Mouse (Mus musculus): ENCODE measurements at regions not wholly inside any gene's neighbourhood (a gene's known extent, or its start where the extent isn't known, plus 50 kb on each side); places are given as distances from the start of the nearest gene placed in this dataset.

DNA sequence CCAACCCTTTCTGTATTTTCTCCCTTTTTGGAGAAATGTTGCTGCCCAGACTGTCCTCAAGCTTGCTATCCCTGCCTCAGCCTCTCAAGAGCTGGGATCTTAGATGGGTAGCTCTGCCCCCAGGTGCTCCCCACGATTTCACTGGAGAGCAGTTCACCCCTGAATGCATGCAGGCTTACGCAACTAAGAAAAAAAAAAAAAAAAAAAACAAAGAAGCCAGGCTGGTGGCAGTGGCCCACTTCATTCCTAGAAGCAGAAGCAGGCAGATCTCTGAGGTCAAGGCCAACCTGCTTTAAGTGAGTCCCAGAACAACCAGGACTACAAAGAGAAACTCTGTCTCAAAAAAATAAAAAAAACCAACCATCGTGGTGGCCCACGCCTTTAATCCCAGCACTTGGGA is 51.2 kb upstream of the Fbxo11 start:
- Histone ChIP-seq H3K4me3 (ENCODE audit: low read depth, low read length) (no peak overlapping the region), H3K27ac (ENCODE audit: insufficient read depth, low read depth, low read length) (no peak overlapping the region), H3K27me3 (ENCODE audit: control insufficient read depth, insufficient read depth, low read length) (peaks cover 3% of the 10 kb centered on the region; the same call in 1 of the 2 replicates), H3K4me1 (ENCODE audit: control insufficient read depth, insufficient read depth, insufficient read length, low read length) (no peaks in the 10 kb centered on the region), H3K36me3 (ENCODE audit: control insufficient read depth, insufficient read depth, low read length) (no peaks in the 10 kb centered on the region)
- no peak for TF ChIP-seq CTCF (IDR thresholded peaks at IDR 0.05; ENCODE audit: extremely low read depth, insufficient read length, insufficient replicate concordance, low read depth, low read length)
- no peak for TF ChIP-seq POLR2A (IDR thresholded peaks at IDR 0.05; ENCODE audit: low read depth, low read length)
- 77% methylated on average over 4 of the region's 4 CpGs for WGBS

- H3K27ac ChIP-seq (ENCODE audit: insufficient read depth, low read depth, low read length), result no peak overlapping the region
- H3K4me1 ChIP-seq (ENCODE audit: control insufficient read depth, insufficient read depth, insufficient read length, low read length), result no peaks in the 10 kb centered on the region
- TF ChIP-seq POLR2A (IDR thresholded peaks at IDR 0.05; ENCODE audit: low read depth, low read length) (no peak), CTCF (IDR thresholded peaks at IDR 0.05; ENCODE audit: extremely low read depth, insufficient read length, insufficient replicate concordance, low read depth, low read length) (no peak)
- WGBS, result 81% methylated on average over 4 of the region's 4 CpGs
- no peak overlapping the region for H3K4me3 ChIP-seq (ENCODE audit: low read depth, low read length)
- peaks cover 3% of the 10 kb centered on the region; the same call in 1 of the 2 replicates for H3K27me3 ChIP-seq (ENCODE audit: control insufficient read depth, insufficient read depth, low read length)
- H3K36me3 ChIP-seq (ENCODE audit: control insufficient read depth, insufficient read depth, low read length), result no peaks in the 10 kb centered on the region
These were observed 53.6 kb upstream of the Fbxo11 start for GRCm38 (mm10) chr17:88118714-88119113.

DNA sequence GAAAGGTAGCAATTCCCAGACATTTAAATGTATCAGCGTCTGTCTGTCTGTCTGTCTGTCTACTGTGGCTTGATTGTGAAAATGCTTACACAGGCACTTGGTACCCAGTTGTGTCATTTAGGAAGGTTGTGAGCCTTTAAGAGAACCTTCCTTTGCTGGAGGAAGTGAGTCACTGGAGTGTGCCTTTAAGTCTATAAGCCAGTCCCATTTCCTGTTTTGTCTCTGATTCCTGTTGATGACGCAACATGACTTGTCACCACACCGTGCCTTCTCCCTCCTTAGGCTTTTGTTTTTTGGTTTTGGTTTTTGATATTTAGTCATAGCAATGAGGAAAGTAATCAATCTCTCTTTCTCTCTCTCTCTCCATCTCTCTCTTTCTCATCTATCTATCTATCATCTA is 58.6 kb upstream of the Fbxo11 start:
- TF ChIP-seq CTCF (IDR thresholded peaks at IDR 0.05; ENCODE audit: extremely low read depth, insufficient read length, insufficient replicate concordance, low read depth, low read length), result no peak
- no peak for TF ChIP-seq POLR2A (IDR thresholded peaks at IDR 0.05; ENCODE audit: low read depth, low read length)
- Histone ChIP-seq H3K27ac (ENCODE audit: insufficient read depth, low read depth, low read length) (no peak overlapping the region), H3K4me3 (ENCODE audit: low read depth, low read length) (no peak overlapping the region), H3K27me3 (ENCODE audit: control insufficient read depth, insufficient read depth, low read length) (no peaks in the 10 kb centered on the region), H3K36me3 (ENCODE audit: control insufficient read depth, insufficient read depth, low read length) (no peaks in the 10 kb centered on the region), H3K4me1 (ENCODE audit: control insufficient read depth, insufficient read depth, insufficient read length, low read length) (no peaks in the 10 kb centered on the region)
- 58% methylated on average over 3 of the region's 3 CpGs for WGBS

GRCm38 (mm10) chr17:88127126-88127525 is 62.0 kb upstream of the Fbxo11 start:
- WGBS, result 73% methylated on average over 2 of the region's 2 CpGs
- Histone ChIP-seq H3K27me3 (ENCODE audit: control insufficient read depth, insufficient read depth, low read length) (no peaks in the 10 kb centered on the region), H3K4me3 (ENCODE audit: low read depth, low read length) (no peak overlapping the region), H3K27ac (ENCODE audit: insufficient read depth, low read depth, low read length) (no peak overlapping the region), H3K36me3 (ENCODE audit: control insufficient read depth, insufficient read depth, low read length) (no peaks in the 10 kb centered on the region), H3K4me1 (ENCODE audit: control insufficient read depth, insufficient read depth, insufficient read length, low read length) (no peaks in the 10 kb centered on the region)
- TF ChIP-seq POLR2A (IDR thresholded peaks at IDR 0.05; ENCODE audit: low read depth, low read length) (no peak), CTCF (IDR thresholded peaks at IDR 0.05; ENCODE audit: extremely low read depth, insufficient read length, insufficient replicate concordance, low read depth, low read length) (no peak)

DNA sequence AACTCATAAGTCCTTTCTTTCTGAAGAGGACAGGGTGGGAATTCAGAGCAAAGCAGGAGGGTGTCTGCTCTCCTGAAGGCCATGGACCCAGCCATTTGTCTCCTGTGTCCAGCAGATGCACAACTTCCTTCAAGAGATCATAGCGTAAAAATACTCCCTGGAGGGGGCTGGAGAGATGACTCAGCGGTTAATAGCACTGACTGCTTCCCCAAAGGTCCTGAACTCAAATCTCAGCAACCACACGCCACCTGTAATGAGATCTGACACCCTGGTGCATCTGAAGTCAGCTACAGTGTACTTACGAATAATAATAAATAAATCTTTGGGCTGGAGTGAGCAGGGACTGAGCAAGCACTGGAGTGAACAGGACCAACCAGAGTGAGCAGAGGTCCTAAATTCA is 66.2 kb upstream of the Fbxo11 start:
- TF ChIP-seq CTCF (IDR thresholded peaks at IDR 0.05; ENCODE audit: extremely low read depth, insufficient read length, insufficient replicate concordance, low read depth, low read length) (no peak), POLR2A (IDR thresholded peaks at IDR 0.05; ENCODE audit: low read depth, low read length) (no peak)
- Histone ChIP-seq H3K27ac (ENCODE audit: insufficient read depth, low read depth, low read length) (no peak overlapping the region), H3K4me1 (ENCODE audit: control insufficient read depth, insufficient read depth, insufficient read length, low read length) (no peaks in the 10 kb centered on the region), H3K27me3 (ENCODE audit: control insufficient read depth, insufficient read depth, low read length) (no peaks in the 10 kb centered on the region), H3K4me3 (ENCODE audit: low read depth, low read length) (no peak overlapping the region), H3K36me3 (ENCODE audit: control insufficient read depth, insufficient read depth, low read length) (no peaks in the 10 kb centered on the region)
- WGBS, result 66% methylated on average over 4 of the region's 4 CpGs

DNA sequence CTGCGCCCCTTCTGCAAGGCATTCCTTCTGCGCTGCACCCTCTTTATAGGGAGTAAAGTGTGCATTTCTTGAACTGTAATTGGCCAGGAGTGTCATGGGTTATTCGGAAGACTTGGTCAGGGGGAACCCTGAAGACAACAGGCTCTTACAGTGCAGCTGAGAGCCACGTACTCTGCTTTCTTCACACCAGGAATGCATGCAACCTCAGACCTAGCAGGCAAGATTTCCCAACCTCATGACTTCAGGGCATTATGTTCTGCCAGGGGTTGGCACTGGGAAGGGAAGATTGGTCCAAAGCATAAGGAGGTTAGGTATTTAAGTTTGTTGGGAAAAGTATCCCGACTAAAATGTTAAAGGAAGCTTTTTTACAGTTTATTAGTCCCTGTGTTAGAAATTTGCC is 66.9 kb upstream of the Fbxo11 start:
- H3K27ac ChIP-seq (ENCODE audit: insufficient read depth, low read depth, low read length), result no peak overlapping the region
- H3K4me3 ChIP-seq (ENCODE audit: low read depth, low read length), result no peak overlapping the region
- H3K27me3 ChIP-seq (ENCODE audit: control insufficient read depth, insufficient read depth, low read length), result no peaks in the 10 kb centered on the region
- H3K4me1 ChIP-seq (ENCODE audit: control insufficient read depth, insufficient read depth, insufficient read length, low read length), result no peaks in the 10 kb centered on the region
- H3K36me3 ChIP-seq (ENCODE audit: control insufficient read depth, insufficient read depth, low read length), result no peaks in the 10 kb centered on the region
- TF ChIP-seq CTCF (IDR thresholded peaks at IDR 0.05; ENCODE audit: extremely low read depth, insufficient read length, insufficient replicate concordance, low read depth, low read length), result no peak
- no peak for TF ChIP-seq POLR2A (IDR thresholded peaks at IDR 0.05; ENCODE audit: low read depth, low read length)
- WGBS, result 85% methylated on average over 5 of the region's 5 CpGs

DNA sequence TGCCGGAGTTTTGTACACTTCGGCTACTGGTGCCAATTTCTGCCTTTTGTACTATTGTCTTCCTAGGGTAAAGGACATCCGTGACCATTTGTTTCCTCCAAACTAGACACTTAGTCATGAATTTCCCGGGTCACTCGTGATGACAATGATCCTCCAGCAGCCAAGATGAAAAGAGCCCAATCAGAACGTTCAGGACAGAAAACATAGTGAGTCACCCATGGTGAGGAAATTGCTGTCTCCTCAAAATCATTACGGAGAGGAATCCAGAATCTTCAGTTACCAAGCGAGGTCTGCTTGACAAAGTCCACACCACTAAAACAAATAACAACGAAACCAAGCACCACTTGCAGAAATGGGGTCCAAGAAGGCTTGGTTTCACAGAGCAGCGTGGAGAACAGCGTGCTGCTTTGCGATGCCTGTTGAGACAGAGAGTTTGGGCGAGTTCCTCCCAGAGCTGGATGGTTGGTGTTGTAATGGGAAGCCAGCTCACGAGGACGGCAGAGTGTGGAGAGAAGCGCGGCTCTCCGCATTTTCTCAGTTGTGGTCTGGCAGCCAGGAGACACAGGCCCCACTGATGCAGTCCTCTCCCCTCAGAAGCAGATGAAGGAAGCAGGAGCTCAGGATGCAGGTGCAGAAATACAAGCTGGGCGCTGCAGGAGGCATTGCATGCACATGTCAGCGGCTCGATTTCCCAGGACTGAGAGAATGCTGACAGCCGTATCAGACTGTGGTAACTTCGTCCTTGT is 67.7 kb upstream of the Fbxo11 start:
- TF ChIP-seq CTCF (IDR thresholded peaks at IDR 0.05; ENCODE audit: extremely low read depth, insufficient read length, insufficient replicate concordance, low read depth, low read length) (no peak), POLR2A (IDR thresholded peaks at IDR 0.05; ENCODE audit: low read depth, low read length) (no peak)
- 63% methylated on average over 23 of the region's 23 CpGs for WGBS
- no peak overlapping the region for H3K4me3 ChIP-seq (ENCODE audit: low read depth, low read length)
- no peaks in the 10 kb centered on the region for H3K4me1 ChIP-seq (ENCODE audit: control insufficient read depth, insufficient read depth, insufficient read length, low read length)
- H3K36me3 ChIP-seq (ENCODE audit: control insufficient read depth, insufficient read depth, low read length), result no peaks in the 10 kb centered on the region
- no peaks in the 10 kb centered on the region for H3K27me3 ChIP-seq (ENCODE audit: control insufficient read depth, insufficient read depth, low read length)
- H3K27ac ChIP-seq (ENCODE audit: insufficient read depth, low read depth, low read length), result no peak overlapping the region

Measured in small intestine, adult 2 months (tissue).